Mouse (Mus musculus) C2C12 (cell line): Measurements from ENCODE around the gene Ptprn2.

ENCODE experiments used
- CEBPB ChIP-seq: IDR thresholded peaks from one replicate; pipeline ENCODE4 v1.6.1; 2011; ENCODE audit warnings: low read depth, mild to moderate bottlenecking, control low read depth, moderate library complexity
- CTCF ChIP-seq: IDR thresholded peaks from one replicate; pipeline ENCODE4 v1.5.1; 2011; ENCODE audit not compliant: control insufficient read depth, insufficient read depth, insufficient read length
- MAX ChIP-seq: IDR thresholded peaks from one replicate; pipeline ENCODE4 v1.6.1; 2011; ENCODE audit warnings: mild to moderate bottlenecking, control low read depth
- USF1 ChIP-seq: IDR thresholded peaks from one replicate; pipeline ENCODE4 v1.6.1; 2011; ENCODE audit warnings: low read depth, mild to moderate bottlenecking, control low read depth, moderate library complexity

DNA sequence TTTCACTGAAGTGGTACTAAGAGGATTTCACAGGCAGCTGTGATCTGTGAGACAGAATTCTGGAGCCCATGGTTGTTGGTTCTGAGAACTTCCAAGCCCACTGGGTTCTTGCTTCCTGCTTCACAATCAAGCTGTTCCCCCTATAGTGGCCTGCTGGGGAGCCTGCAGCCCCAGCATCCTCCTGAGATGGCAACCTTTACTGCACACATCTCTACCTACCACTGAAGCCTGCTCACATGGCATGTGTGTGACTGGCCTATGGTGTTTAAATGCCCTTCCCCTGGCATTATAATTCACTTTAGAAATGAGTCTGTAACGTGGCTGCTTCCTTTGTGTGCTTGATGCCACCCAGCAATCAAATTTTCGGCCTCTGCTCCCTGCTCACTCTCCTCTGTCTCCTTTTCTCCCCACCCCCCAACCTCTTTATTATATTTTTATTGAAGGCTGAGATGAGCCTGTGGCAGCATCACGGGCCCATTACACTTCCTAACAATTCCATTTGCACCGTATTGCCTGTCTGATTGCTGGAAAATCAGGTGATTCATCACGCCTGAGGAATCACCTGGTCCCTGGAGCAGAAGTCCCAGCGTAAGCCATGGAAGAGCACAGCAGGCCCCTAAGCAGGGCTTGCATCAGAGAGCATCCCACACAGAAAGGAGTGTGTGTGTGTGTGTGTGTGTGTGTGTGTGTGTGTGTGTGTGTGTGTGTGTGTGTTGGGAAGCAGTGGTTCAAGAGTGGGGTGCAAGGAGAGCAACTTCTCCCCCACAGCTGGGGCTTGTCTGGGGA, 402.2 kb downstream of the Ptprn2 start:
- no peak for TF ChIP-seq CTCF
- TF ChIP-seq MAX = no peak
- no peak for TF ChIP-seq USF1
- TF ChIP-seq CEBPB = no peak
